Mouse (Mus musculus): Measurements from ENCODE around the gene Ndufa3. TPM values are rescaled to one million over a fixed set of nuclear protein-coding genes. Genes with fewer than 3 reads are reported as not detected.
"Not testable (repeated sequence)": the region's sequence is repeated elsewhere in the genome, so short reads cannot be mapped to it uniquely, and the experiment has no call there.

Gene Ndufa3
- total and polyA plus RNA-seq, 3 experiments = 180 to 246 TPM; not detected in 1

GRCm38 (mm10) chr7:3569725-3570124, 47.4 kb upstream of the Ndufa3 start:
- H3K27ac ChIP-seq (ENCODE audit: control insufficient read depth, low read depth, low read length) = no peak overlapping the region
- no peaks in the 10 kb centered on the region for H3K27me3 ChIP-seq (ENCODE audit: control insufficient read depth in 1 of 2, insufficient read depth in 2 of 2, low read length in 2 of 2)
- no peak for TF ChIP-seq RAD21 (IDR thresholded peaks at IDR 0.05; ENCODE audit: low read depth, low read length)
- TF ChIP-seq CTCF (IDR thresholded peaks at IDR 0.05 in 2 of 3, conservative IDR thresholded peaks at IDR 0.05 in 1 of 3; ENCODE audit: control insufficient read depth in 1 of 3, insufficient read depth in 1 of 3, low read depth in 2 of 3, low read length in 3 of 3, poor library complexity in 1 of 3, severe bottlenecking in 1 of 3) = peak in 1 of 3 experiments; percentile 11; a peak in 1 of 6 replicates
- TF ChIP-seq KAT2A (conservative IDR thresholded peaks at IDR 0.05; ENCODE audit: low read depth, low read length) = no peak
- TF ChIP-seq JUND (IDR thresholded peaks at IDR 0.05; ENCODE audit: low read depth, low read length) = no peak
- TF ChIP-seq GATA1 (IDR thresholded peaks at IDR 0.05; ENCODE audit: low read depth, low read length) = no peak

GRCm38 (mm10) chr7:3570580-3570979, 46.6 kb upstream of the Ndufa3 start:
- H3K79me2 ChIP-seq (ENCODE audit: control insufficient read depth, insufficient read depth, low read length, poor library complexity); H3K9ac ChIP-seq (ENCODE audit: control insufficient read depth, low read depth, low read length, poor library complexity, severe bottlenecking); H3K4me3 ChIP-seq (ENCODE audit: control insufficient read depth in 1 of 2, insufficient read depth in 1 of 2, low read depth in 2 of 2, low read length in 2 of 2); H3K27me3 ChIP-seq (ENCODE audit: control insufficient read depth in 1 of 2, insufficient read depth in 2 of 2, low read length in 2 of 2); H3K9me3 ChIP-seq (replicated peaks; ENCODE audit: insufficient read depth, low read length); DNase-seq (ENCODE audit: low read depth, low spot score): not testable (repeated sequence)
- Histone ChIP-seq H3K36me3 (ENCODE audit: control insufficient read depth in 1 of 2, insufficient read depth in 2 of 2, low read length in 2 of 2) (peaks cover 0 to 15% of the 10 kb centered on the region in 2 experiments; a peak in 2 of 4 replicates), H3K4me1 (ENCODE audit: control insufficient read depth in 1 of 2, insufficient read depth in 2 of 2, low read length in 2 of 2) (peaks cover 6 to 15% of the 10 kb centered on the region in 2 experiments), H3K27ac (ENCODE audit: control insufficient read depth, low read depth, low read length) (peak overlapping the region; percentile 96; the same call in 1 of the 2 replicates)

More at GRCm38 (mm10) chr7:3569725-3570124, 47.4 kb upstream of the Ndufa3 start:
- Histone ChIP-seq H3K9ac (ENCODE audit: control insufficient read depth, low read depth, low read length, poor library complexity, severe bottlenecking) (no peak overlapping the region), H3K9me3 (replicated peaks; ENCODE audit: insufficient read depth, low read length) (no peaks in the 10 kb centered on the region), H3K4me3 (ENCODE audit: control insufficient read depth in 1 of 2, insufficient read depth in 1 of 2, low read depth in 2 of 2, low read length in 2 of 2) (no peak overlapping the region), H3K36me3 (ENCODE audit: control insufficient read depth in 1 of 2, insufficient read depth in 2 of 2, low read length in 2 of 2) (peaks cover 0 to 12% of the 10 kb centered on the region in 2 experiments; a peak in 2 of 4 replicates), H3K79me2 (ENCODE audit: control insufficient read depth, insufficient read depth, low read length, poor library complexity) (no peaks in the 10 kb centered on the region), H3K4me1 (ENCODE audit: control insufficient read depth in 1 of 2, insufficient read depth in 2 of 2, low read length in 2 of 2) (peaks cover 6 to 13% of the 10 kb centered on the region in 2 experiments; a peak in 3 of 4 replicates)
- DNase-seq (ENCODE audit: low read depth, low spot score) = no peak

GRCm38 (mm10) chr7:3571847-3572246, 45.3 kb upstream of the Ndufa3 start:
- H3K4me3 ChIP-seq (ENCODE audit: control insufficient read depth in 1 of 2, insufficient read depth in 1 of 2, low read depth in 2 of 2, low read length in 2 of 2) = no peak overlapping the region
- H3K36me3 ChIP-seq (ENCODE audit: control insufficient read depth in 1 of 2, insufficient read depth in 2 of 2, low read length in 2 of 2) = peaks cover 0 to 25% of the 10 kb centered on the region in 2 experiments; a peak in 2 of 4 replicates
- DNase-seq (ENCODE audit: low read depth, low spot score) = peak; percentile 86
- no peaks in the 10 kb centered on the region for H3K27me3 ChIP-seq (ENCODE audit: control insufficient read depth in 1 of 2, insufficient read depth in 2 of 2, low read length in 2 of 2)
- no peaks in the 10 kb centered on the region for H3K9me3 ChIP-seq (replicated peaks; ENCODE audit: insufficient read depth, low read length)
- H3K79me2 ChIP-seq (ENCODE audit: control insufficient read depth, insufficient read depth, low read length, poor library complexity) = no peaks in the 10 kb centered on the region
- H3K4me1 ChIP-seq (ENCODE audit: control insufficient read depth in 1 of 2, insufficient read depth in 2 of 2, low read length in 2 of 2) = peaks cover 9 to 27% of the 10 kb centered on the region in 2 experiments
- no peak overlapping the region for H3K9ac ChIP-seq (ENCODE audit: control insufficient read depth, low read depth, low read length, poor library complexity, severe bottlenecking)
- peak overlapping the region; percentile 96 for H3K27ac ChIP-seq (ENCODE audit: control insufficient read depth, low read depth, low read length)
- TF ChIP-seq BHLHE40 (IDR thresholded peaks at IDR 0.05; ENCODE audit: borderline replicate concordance, low read depth, low read length) (no peak), EP300 (IDR thresholded peaks at IDR 0.05; ENCODE audit: low read depth in 1 of 2, low read length in 2 of 2) (peak; percentile 91 to 95), MAFK (IDR thresholded peaks at IDR 0.05; ENCODE audit: borderline replicate concordance, low read depth, low read length) (no peak), TAL1 (IDR thresholded peaks at IDR 0.05; ENCODE audit: low read length) (peak; percentile 59), MXI1 (IDR thresholded peaks at IDR 0.05; ENCODE audit: low read depth, low read length) (no peak), ZNF384 (IDR thresholded peaks at IDR 0.05; ENCODE audit: low read depth, low read length) (no peak), TBP (IDR thresholded peaks at IDR 0.05; ENCODE audit: low read depth, low read length) (peak; percentile 71; the same call in 1 of the 2 replicates), ZC3H11A (IDR thresholded peaks at IDR 0.05; ENCODE audit: low read depth, low read length) (no peak), ELF1 (IDR thresholded peaks at IDR 0.05; ENCODE audit: low read depth, low read length) (peak; percentile 51; the same call in 1 of the 2 replicates), USF1 (IDR thresholded peaks at IDR 0.05; ENCODE audit: low read depth, low read length) (no peak), RAD21 (IDR thresholded peaks at IDR 0.05; ENCODE audit: low read depth, low read length) (no peak), NRF1 (IDR thresholded peaks at IDR 0.05; ENCODE audit: insufficient read depth, low read depth, low read length, poor library complexity, severe bottlenecking) (no peak), ETS1 (IDR thresholded peaks at IDR 0.05; ENCODE audit: low read depth, low read length) (peak; percentile 74; the same call in 1 of the 2 replicates), CHD2 (IDR thresholded peaks at IDR 0.05; ENCODE audit: low read length) (no peak), UBTF (IDR thresholded peaks at IDR 0.05; ENCODE audit: borderline replicate concordance, insufficient read depth, low read depth, low read length) (no peak), KAT2A (conservative IDR thresholded peaks at IDR 0.05; ENCODE audit: low read depth, low read length) (no peak), ZMIZ1 (IDR thresholded peaks at IDR 0.05; ENCODE audit: low read depth, low read length) (no peak), GABPA (IDR thresholded peaks at IDR 0.05; ENCODE audit: low read depth, low read length) (no peak), POLR2AphosphoS2 (IDR thresholded peaks at IDR 0.05; ENCODE audit: low read length) (no peak), RCOR1 (IDR thresholded peaks at IDR 0.05; ENCODE audit: low read depth, low read length) (peak; percentile 67), SIN3A (IDR thresholded peaks at IDR 0.05; ENCODE audit: low read length) (peak; percentile 56), TCF12 (IDR thresholded peaks at IDR 0.05; ENCODE audit: low read depth, low read length) (peak; percentile 86), CTCF (IDR thresholded peaks at IDR 0.05 in 2 of 3, conservative IDR thresholded peaks at IDR 0.05 in 1 of 3; ENCODE audit: control insufficient read depth in 1 of 3, insufficient read depth in 1 of 3, low read depth in 2 of 3, low read length in 3 of 3, poor library complexity in 1 of 3, severe bottlenecking in 1 of 3) (no peak)
